Mouse (Mus musculus) lung, postnatal 0 days (tissue): ENCODE measurements around the gene Zfx. TPM values are rescaled to one million over a fixed set of nuclear protein-coding genes. Genes with fewer than 3 reads are reported as not detected.
A peak's percentile ranks its signal among the peaks of the same experiment; 100 is the strongest.

Source experiments
- ATAC-seq: fragments of 200-750 bp; cut with Nextera tagmentation; 2 replicates; pipeline ENCODE4 v1.8.0; 2017; ENCODE audit warnings: moderate library complexity
- DNase-seq: peaks from one replicate; pipeline ENCODE4 v3.0.0-alpha.2; 2016; ENCODE audit warnings: low spot score
- H3K27ac ChIP-seq: fragments of 300-500 bp; sonication (generic); 2 replicates; pipeline ENCODE4 v1.5.1; 2014; ENCODE audit warnings: antibody characterized with exemption, mild to moderate bottlenecking, low read length, mixed read lengths
- H3K27me3 ChIP-seq: fragments of 300-500 bp; sonication (generic); replicated peaks from 2 replicates; pipeline ENCODE4 v1.6.1; 2014; ENCODE audit warnings: low read length, mixed read lengths; ENCODE audit not compliant: insufficient read depth
- H3K36me3 ChIP-seq: fragments of 300-500 bp; sonication (generic); 2 replicates; pipeline ENCODE4 v1.6.1; 2014; ENCODE audit warnings: low read length, mixed read lengths; ENCODE audit not compliant: insufficient read depth
- H3K4me1 ChIP-seq: fragments of 300-500 bp; sonication (generic); 2 replicates; pipeline ENCODE4 v1.6.1; 2014; ENCODE audit warnings: antibody characterized with exemption, low read depth, low read length, mixed read lengths; ENCODE audit not compliant: insufficient read depth
- H3K4me2 ChIP-seq: fragments of 300-500 bp; sonication (generic); replicated peaks from 2 replicates; pipeline ENCODE4 v1.6.1; 2014; ENCODE audit warnings: low read depth, mild to moderate bottlenecking, low read length, moderate library complexity, mixed read lengths
- H3K4me3 ChIP-seq: fragments of 300-500 bp; sonication (generic); 2 replicates; pipeline ENCODE4 v1.5.1; 2014; ENCODE audit warnings: low read depth, low read length
- H3K9ac ChIP-seq: fragments of 300-500 bp; sonication (generic); replicated peaks from 2 replicates; pipeline ENCODE4 v1.6.1; 2014; ENCODE audit warnings: low read depth, mild to moderate bottlenecking
- H3K9me3 ChIP-seq: fragments of 300-500 bp; sonication (generic); 2 replicates; pipeline ENCODE4 v1.6.1; 2016; ENCODE audit warnings: low read length, mixed read lengths
- CTCF ChIP-seq: IDR thresholded peaks from 2 replicates; pipeline ENCODE4 v1.5.1; 2016; ENCODE audit warnings: antibody characterized with exemption, mild to moderate bottlenecking
- EP300 ChIP-seq: IDR thresholded peaks from 2 replicates; pipeline ENCODE4 v1.6.1; 2016; ENCODE audit warnings: antibody characterized with exemption, mild to moderate bottlenecking, control low read depth
- WGBS: fragments of 180-500 bp; shearing (Covaris S2); extraction: QIAGEN DNeasy Blood & Tissue Kit; methylation state at CpG from one replicate; pipeline ENCODE4 v1.1.7; 2014; 5-methylcytosine and 5-hydroxymethylcytosine counted together
- polyA plus RNA-seq: library from polyadenylated mRNA; unstranded; fragments of >200 nt; fragmentation: Nextera tagmentation; extraction: Ambion mirVana; gene quantifications from 2 replicates; pipeline ENCODE4 v1.2.1, GENCODE M21; 2015

Zfx gene
- polyA plus RNA-seq, 1 experiment from 2014 or later: 22.7 TPM

GRCm38 (mm10) chrX:94047381-94047780, 76.1 kb downstream of the Zfx start:
- H3K9me3 ChIP-seq: no peaks in the 10 kb centered on the region
- H3K27me3 ChIP-seq: no peaks in the 10 kb centered on the region
- H3K4me1 ChIP-seq: no peaks in the 10 kb centered on the region
- H3K36me3 ChIP-seq: no peaks in the 10 kb centered on the region
- 85% methylated on average over 5 of the region's 5 CpGs for WGBS
- DNase-seq (no peak), ATAC-seq (no peak)
- TF ChIP-seq EP300 (no peak), CTCF (no peak)
- H3K27ac ChIP-seq: no peak overlapping the region
- H3K9ac ChIP-seq: no peak overlapping the region
- H3K4me2 ChIP-seq: no peak overlapping the region
- no peak overlapping the region for H3K4me3 ChIP-seq

- no peaks in the 10 kb centered on the region for H3K4me1 ChIP-seq
- no peaks in the 10 kb centered on the region for H3K27me3 ChIP-seq
- 23% methylated on average over 11 of the region's 11 CpGs for WGBS
- ATAC-seq: no peak
- H3K9ac ChIP-seq: no peak overlapping the region
- peak; percentile 63 for DNase-seq
- H3K36me3 ChIP-seq: no peaks in the 10 kb centered on the region
- H3K9me3 ChIP-seq: no peaks in the 10 kb centered on the region
- no peak overlapping the region for H3K4me3 ChIP-seq
- no peak overlapping the region for H3K27ac ChIP-seq
- H3K4me2 ChIP-seq: no peak overlapping the region
- TF ChIP-seq EP300: no peak
- peak; percentile 69 for TF ChIP-seq CTCF
Measured at GRCm38 (mm10) chrX:94032937-94033336, 90.6 kb downstream of the Zfx start.

- Histone ChIP-seq H3K4me2 (no peak overlapping the region), H3K9me3 (no peaks in the 10 kb centered on the region), H3K4me1 (no peaks in the 10 kb centered on the region), H3K4me3 (no peak overlapping the region), H3K9ac (no peak overlapping the region), H3K27me3 (no peaks in the 10 kb centered on the region), H3K36me3 (no peaks in the 10 kb centered on the region), H3K27ac (no peak overlapping the region)
- TF ChIP-seq CTCF (no peak), EP300 (no peak)
- WGBS: 76% methylated on average over 7 of the region's 7 CpGs
- DNase-seq (no peak), ATAC-seq (no peak)
Measured at GRCm38 (mm10) chrX:94030081-94030480, 93.4 kb downstream of the Zfx start.

Other genes starting within 250 kb of the Zfx start
- 0.11 TPM in 1 of 2 replicates, not detected in the other for gene AU015836, start 155.0 kb downstream of the Zfx start, polyA plus RNA-seq
- gene Eif2s3x, start 89.2 kb upstream of the Zfx start, polyA plus RNA-seq: 32.0 and 36.1 TPM in 2 replicates
- 5.1 and 5.7 TPM in 2 replicates for gene Klhl15, start 110.9 kb upstream of the Zfx start, polyA plus RNA-seq
- gene Fam90a1b, start 243.1 kb upstream of the Zfx start, polyA plus RNA-seq: not detected in 2 replicates
- 39.8 and 42.9 TPM in 2 replicates for gene Apoo, start 243.4 kb upstream of the Zfx start, polyA plus RNA-seq